Mouse (Mus musculus) intestine, embryonic 15.5 days (tissue): ENCODE data around the gene Ube2q1. TPM values are rescaled to one million over a fixed set of nuclear protein-coding genes. Genes with fewer than 3 reads are reported as not detected.

Source experiments
- polyA plus RNA-seq: library from polyadenylated mRNA; unstranded; fragments of >200 nt; fragmentation: Nextera tagmentation; extraction: Ambion mirVana; gene quantifications from 2 replicates; pipeline ENCODE4 v1.2.1, GENCODE M21; 2015

Ube2q1 gene
- polyA plus RNA-seq, 1 experiment from 2014 or later, result 12.3 TPM

Other genes with a start within 250 kb of the Ube2q1 start
- gene Adar, start 58.6 kb upstream of the Ube2q1 start, polyA plus RNA-seq, result 9.7 and 10.4 TPM in 2 replicates
- gene Chrnb2, start 9.0 kb upstream of the Ube2q1 start, polyA plus RNA-seq, result 1.6 and 1.7 TPM in 2 replicates
- 3.7 and 3.8 TPM in 2 replicates for gene She, start 57.8 kb downstream of the Ube2q1 start, polyA plus RNA-seq
- gene Il6ra, start 139.6 kb downstream of the Ube2q1 start, polyA plus RNA-seq, result 2.3 and 2.8 TPM in 2 replicates
- gene Atp8b2, start 189.9 kb downstream of the Ube2q1 start, polyA plus RNA-seq, result 8.4 and 10.5 TPM in 2 replicates
- 128 and 134 TPM in 2 replicates for gene Hax1, start 225.2 kb downstream of the Ube2q1 start, polyA plus RNA-seq